In the genomic region with DNA sequence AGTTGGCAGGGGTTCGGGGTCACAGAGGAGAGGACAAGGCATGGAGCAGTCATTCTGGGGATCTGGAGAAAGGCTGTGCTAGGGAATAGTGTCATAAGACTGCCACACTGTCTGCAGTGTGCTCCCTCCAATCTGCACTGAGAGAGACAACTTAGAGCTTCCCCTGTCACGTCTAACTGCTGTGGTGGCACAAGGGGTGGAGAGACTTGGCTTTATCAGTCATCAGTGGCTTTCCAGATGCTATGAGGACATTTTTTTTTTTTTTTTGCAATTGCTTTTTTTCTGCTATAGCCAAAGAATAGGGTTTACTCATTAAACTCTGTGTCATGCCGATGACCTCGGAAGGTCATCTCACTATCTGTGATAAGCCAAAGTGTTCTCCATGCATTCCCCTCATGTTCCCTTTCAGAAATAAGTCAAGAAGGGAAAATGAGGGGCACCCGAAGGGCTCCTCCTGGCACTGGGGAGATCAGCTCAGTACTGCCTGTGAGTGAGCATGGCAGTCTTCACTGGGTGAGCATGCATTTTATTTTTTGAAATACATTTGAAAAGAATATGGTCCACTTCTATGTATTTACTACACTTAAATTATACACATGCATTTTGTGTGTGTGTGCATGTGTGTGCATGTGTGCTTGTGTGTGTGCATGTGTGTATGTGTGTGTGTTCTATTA, we compare ENCODE assay signal across 22 mouse cellular contexts. TPM values are rescaled to one million over a fixed set of nuclear protein-coding genes. Genes with fewer than 3 reads are reported as not detected.
DNase-seq lines count a peak whose midpoint lies in the region; ATAC-seq and TF ChIP-seq lines count a peak whose summit lies in the region.
"Had no signal": no experiment of that assay in that cellular context is flagged by ENCODE, and none has a peak within 500 bp of the region (broad histone marks: within the 10 kb centered on the region; RNA-seq: fewer than 3 reads in every experiment).

No protein-coding gene starts in this region.

- TF ChIP-seq POLR2A in cerebellum, adult 2 months (IDR thresholded peaks at IDR 0.05; ENCODE audit: borderline replicate concordance, insufficient read depth, low read length) = no peak

- peaks cover 37% of the 10 kb centered on the region for H3K4me1 ChIP-seq in liver, embryonic 13.5 days (replicated peaks)
- no peaks in the 10 kb centered on the region for H3K4me1 ChIP-seq in cerebellum, adult 2 months (ENCODE audit: control insufficient read depth, insufficient read depth, low read length)
- H3K4me1 ChIP-seq: lung, embryonic 15.5 days had no signal

- no peak overlapping the region for H3K4me2 ChIP-seq in liver, embryonic 13.5 days
- H3K4me2 ChIP-seq: embryonic facial prominence, embryonic 12.5 days; limb, embryonic 12.5 days; lung, embryonic 15.5 days; midbrain, embryonic 13.5 days; neural tube, embryonic 13.5 days had no signal

- peak overlapping the region; percentile 53 for H3K9ac ChIP-seq in liver, embryonic 13.5 days
- H3K9ac ChIP-seq: embryonic facial prominence, embryonic 12.5 days; limb, embryonic 12.5 days; lung, embryonic 15.5 days; midbrain, embryonic 13.5 days; neural tube, embryonic 13.5 days had no signal

- H3K27ac ChIP-seq in liver, embryonic 13.5 days = peak overlapping the region; percentile 76
- H3K27ac ChIP-seq in cerebellum, adult 2 months (ENCODE audit: insufficient read depth, low read length) = no peak overlapping the region
- H3K27ac ChIP-seq: embryonic facial prominence, embryonic 12.5 days; heart, embryonic 10.5 days; limb, embryonic 12.5 days; lung, embryonic 15.5 days; midbrain, embryonic 13.5 days; neural tube, embryonic 13.5 days had no signal

- peak; percentile 36 for DNase-seq in adrenal gland, adult 2 months
- DNase-seq in adrenal gland, adult 8-10 months = no peak
- no peak for DNase-seq in liver, embryonic 13.5 days
- no peak for DNase-seq in layer of hippocampus, adult 11-12 months (ENCODE audit: low spot score)
- DNase-seq in cerebellum, adult 2 months = no peak
- DNase-seq in right cerebral cortex, postnatal 14 days = no peak
- DNase-seq: cerebellum, adult 8-10 months; gastrocnemius, postnatal 36 days; kidney, adult 2 months; kidney, postnatal 14 days; right cerebral cortex, adult 18-20 months; thymus, postnatal 25 days had no signal

- TF ChIP-seq CTCF in cerebellum, adult 2 months (IDR thresholded peaks at IDR 0.05; ENCODE audit: borderline replicate concordance, insufficient read depth, low read depth, low read length) = no peak

- H3K36me3 ChIP-seq in liver, embryonic 13.5 days = 0 out of 2 replicates have a peak, but pooled peaks cover 2% of the 10 kb centered on the region
- H3K36me3 ChIP-seq: limb, embryonic 12.5 days; lung, embryonic 15.5 days had no signal

- no peaks in the 10 kb centered on the region for H3K9me3 ChIP-seq in liver, embryonic 13.5 days (replicated peaks)
- H3K9me3 ChIP-seq: embryonic facial prominence, embryonic 12.5 days; heart, embryonic 10.5 days; limb, embryonic 12.5 days; lung, embryonic 15.5 days; midbrain, embryonic 13.5 days; neural tube, embryonic 13.5 days had no signal

- no peak overlapping the region for H3K4me3 ChIP-seq in liver, embryonic 13.5 days (replicated peaks)
- H3K4me3 ChIP-seq in cerebellum, adult 2 months (replicated peaks; ENCODE audit: insufficient read depth, low read depth, low read length) = no peak overlapping the region
- H3K4me3 ChIP-seq: embryonic facial prominence, embryonic 12.5 days; heart, embryonic 10.5 days; limb, embryonic 12.5 days; lung, embryonic 15.5 days; midbrain, embryonic 13.5 days; neural tube, embryonic 13.5 days had no signal

- peak; percentile 65; the same call in 1 of the 2 replicates for ATAC-seq in common myeloid progenitor, adult 5-6 weeks (replicated peaks; ENCODE audit: low read depth, poor library complexity, severe bottlenecking)
- ATAC-seq in liver, embryonic 13.5 days (ENCODE audit: low read depth) = peak; percentile 78
- ATAC-seq: CD4-positive, CD25-positive, alpha-beta regulatory T cell, adult 4 months; forebrain, embryonic 16.5 days; midbrain, embryonic 13.5 days had no signal

- H3K27me3 ChIP-seq in liver, embryonic 13.5 days = no peaks in the 10 kb centered on the region
- no peaks in the 10 kb centered on the region for H3K27me3 ChIP-seq in cerebellum, adult 2 months (ENCODE audit: control insufficient read depth, insufficient read depth, low read length)
- H3K27me3 ChIP-seq: embryonic facial prominence, embryonic 12.5 days; limb, embryonic 12.5 days; lung, embryonic 15.5 days; midbrain, embryonic 13.5 days; neural tube, embryonic 13.5 days had no signal

- WGBS in liver, embryonic 13.5 days (ENCODE audit: insufficient replicate concordance) = 54% methylated on average over 5 of the region's 5 CpGs
- WGBS in cerebellum, adult 2 months = 86% methylated on average over 5 of the region's 5 CpGs

RNA-seq across cellular contexts. Expression of gene Fig4, which starts 55.1 kb away (rescaled TPM):
- total RNA-seq in adrenal gland, adult 2 months (2021) = 10 to 100 TPM; 18.7 to 19.7 TPM
- 6.3 and 6.4 TPM in 2 replicates for polyA plus RNA-seq in adrenal gland, adult 2 months (2012; rRNA removed)
- total RNA-seq in adrenal gland, adult 8-10 months (2022) = 10 to 100 TPM; 23.1 to 25.6 (median 24.1) TPM
- 25.7 and 32.0 TPM in 2 replicates for total RNA-seq in common myeloid progenitor, adult 5-6 weeks (2017)
- 9.9 and 11.4 TPM in 2 replicates for polyA plus RNA-seq in liver, embryonic 13.5 days (2015; fragmentation: Nextera tagmentation; extraction: Ambion mirVana)
- polyA plus RNA-seq in cerebellum, adult 2 months (2012; rRNA removed) = 19.3 and 21.1 TPM in 2 replicates

RNA-seq across cellular contexts. Expression of gene Ak9, which starts 55.8 kb away (rescaled TPM):
- total RNA-seq in adrenal gland, adult 2 months (2021) = not detected
- polyA plus RNA-seq in adrenal gland, adult 2 months (2012; rRNA removed) = not detected in 2 replicates
- total RNA-seq in adrenal gland, adult 8-10 months (2022) = under 1 TPM in 2 of 4 experiments, not detected in 2; 0.05 to 0.14 TPM
- not detected in 2 replicates for total RNA-seq in common myeloid progenitor, adult 5-6 weeks (2017)
- polyA plus RNA-seq in liver, embryonic 13.5 days (2015; fragmentation: Nextera tagmentation; extraction: Ambion mirVana) = not detected in 2 replicates
- polyA plus RNA-seq in cerebellum, adult 2 months (2012; rRNA removed) = 0.07 and 0.08 TPM in 2 replicates
- total RNA-seq: gastrocnemius, postnatal 36 days had no signal
- polyA plus RNA-seq: CD4-positive, CD25-positive, alpha-beta regulatory T cell, adult 4 months; small intestine, adult 2 months had no signal
